Mouse (Mus musculus) left cerebral cortex, postnatal 25 days (tissue): ENCODE data around the gene 1700015G11Rik. TPM values are rescaled to one million over a fixed set of nuclear protein-coding genes. Genes with fewer than 3 reads are reported as not detected.

Experiments used
- DNase-seq, 2 experiments: peaks; one replicate each; pipeline ENCODE4 v3.0.0; 2022; ENCODE audit warnings: low spot score in 2 of 2, mixed read lengths in 1 of 2
- intact Hi-C: fragments of 180-260 bp; cut with DNase I; formaldehyde crosslinking; loops from one replicate; pipeline ENCODE4 v1.15.1; 2025
- total RNA-seq, 2 experiments: library from RNA; stranded (reverse); gene quantifications; 2 replicates each; pipeline ENCODE4 v1.2.3; 2021

The 1700015G11Rik gene
- not detected for total RNA-seq

DNA sequence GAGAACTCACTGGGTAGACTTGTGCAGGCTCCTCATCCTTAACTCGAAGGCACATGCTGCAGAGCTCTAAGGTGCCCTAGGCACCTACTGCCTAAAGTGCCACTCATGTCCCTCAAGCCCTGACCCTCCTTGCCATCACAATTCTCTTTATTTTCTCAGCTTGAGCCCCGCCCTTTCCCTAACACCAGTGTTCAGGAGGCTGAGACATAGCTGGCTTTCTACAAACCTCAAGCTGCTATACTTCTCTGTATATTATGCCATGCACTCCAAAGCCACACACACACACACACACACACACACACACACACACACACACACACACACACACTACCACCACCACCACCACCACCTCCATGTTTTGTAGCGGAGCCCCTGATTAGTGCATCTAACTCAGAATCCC lies at the start of gene 1700015G11Rik:
Gene 1700015G11Rik (minus strand): TSS at position 101 of the 400 bp plus-strand sequence.
- intact Hi-C loops: no loop called here
- DNase-seq: no peak

DNA sequence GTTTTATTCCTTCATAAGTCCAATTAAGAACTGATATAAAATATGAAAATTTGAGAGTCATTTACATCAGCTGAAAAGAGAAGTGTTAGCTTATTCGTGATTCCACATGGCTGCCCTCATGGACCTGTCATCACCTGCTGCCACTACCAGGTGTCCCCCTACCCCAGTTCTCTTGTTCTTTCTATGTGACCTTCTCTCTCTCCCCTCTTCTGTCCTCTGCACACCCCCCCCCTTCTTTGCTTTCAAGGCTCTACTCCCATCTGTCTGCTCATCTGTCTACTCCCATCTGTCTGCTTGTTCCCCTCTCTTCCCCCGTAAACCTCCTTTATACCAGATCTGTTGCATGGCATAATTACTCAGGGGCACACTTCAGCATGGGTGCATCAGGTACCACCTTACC lies 41.4 kb upstream of the 1700015G11Rik start:
- DNase-seq: no peak

DNA sequence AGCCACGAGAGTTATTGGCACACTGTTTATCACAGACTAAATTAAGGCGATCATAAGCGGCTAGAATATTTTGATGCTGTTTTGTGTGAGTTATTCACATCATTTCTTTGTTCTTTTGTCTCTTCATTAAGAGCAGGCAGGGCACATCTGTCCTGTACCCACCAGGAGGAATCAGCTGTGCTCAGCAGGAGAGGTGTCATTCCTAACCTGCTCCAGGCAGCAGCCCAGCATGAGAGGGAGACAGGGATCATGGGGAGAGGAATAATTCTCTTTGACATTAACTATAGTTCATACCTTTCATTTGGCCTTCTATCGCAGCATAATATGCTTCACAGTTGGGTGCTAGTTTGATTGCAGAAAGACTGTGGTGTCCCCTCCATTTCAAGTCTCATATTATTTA lies 40.7 kb upstream of the 1700015G11Rik start:
- no peak for DNase-seq
- intact Hi-C loops: no loop called here

More for the DNA sequence above, 41.4 kb upstream of the 1700015G11Rik start:
- intact Hi-C loops: no loop called here

DNA sequence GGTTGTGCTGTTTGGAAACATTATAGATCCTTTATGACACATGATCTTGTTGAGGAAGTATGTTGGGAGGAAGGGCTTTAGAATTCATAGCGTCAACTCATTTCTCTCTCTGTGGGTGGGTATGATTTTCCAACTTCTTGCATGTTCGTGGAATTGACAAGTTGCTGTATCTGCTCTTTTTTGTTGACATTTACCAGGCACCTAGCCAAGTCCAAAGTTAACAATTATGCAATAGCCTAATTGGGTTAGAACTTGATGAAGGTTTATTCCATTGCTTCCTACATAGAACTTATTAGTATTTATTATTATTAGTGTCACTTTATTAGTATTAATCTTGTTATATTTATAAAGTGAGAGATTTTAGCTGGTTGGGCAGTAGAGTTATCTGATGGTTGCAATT lies 40.3 kb upstream of the 1700015G11Rik start:
- no peak for DNase-seq
- intact Hi-C loops: no loop called here

DNA sequence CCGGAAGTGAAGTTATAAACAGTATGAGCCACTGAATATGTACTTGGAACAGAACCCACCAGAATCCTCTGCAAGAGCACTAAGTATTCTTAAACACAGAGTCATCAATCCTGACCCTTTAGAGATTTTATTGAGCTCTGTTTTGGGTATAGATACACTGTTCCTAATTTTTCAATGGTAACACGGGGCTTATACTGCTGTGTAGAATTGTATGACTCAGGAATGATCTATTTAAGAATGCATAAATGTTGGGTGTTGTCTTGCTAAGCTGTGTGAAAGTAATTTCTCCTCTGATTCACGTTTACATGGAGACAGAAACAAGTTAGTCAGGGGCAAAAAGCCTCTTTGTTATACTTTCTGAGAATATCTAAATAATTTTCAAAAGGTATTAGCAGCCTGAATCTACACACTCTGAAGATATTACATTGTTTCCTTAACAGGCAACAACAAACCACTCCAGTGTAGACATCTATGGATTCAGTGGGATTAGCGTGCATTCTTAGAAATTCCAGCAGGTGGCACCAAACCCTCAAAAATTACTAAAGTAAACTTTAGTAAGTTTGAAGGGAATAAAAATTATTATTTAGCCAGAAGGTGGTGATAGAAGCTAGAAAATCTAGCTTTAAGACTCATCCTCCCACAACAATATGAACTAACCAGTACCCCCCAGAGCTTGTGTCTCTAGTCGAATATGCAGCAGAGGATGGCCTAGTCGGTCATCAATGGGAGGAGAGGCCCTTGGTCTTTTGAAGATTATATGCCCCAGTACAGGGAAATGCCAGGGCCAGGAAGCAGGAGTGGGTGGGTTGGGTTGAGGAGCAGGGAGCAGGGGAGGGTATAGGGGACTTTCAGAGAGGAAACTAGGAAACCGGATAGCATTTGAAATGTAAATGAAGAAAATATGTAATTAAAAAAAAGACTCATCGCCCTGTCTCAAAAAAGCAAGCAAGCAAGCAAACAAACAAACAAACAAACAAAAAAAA lies 22.4 kb upstream of the 1700015G11Rik start:
- peak; percentile 42 to 62 for DNase-seq
- intact Hi-C loops: loop anchor here (5.0 kb wide), 1 partner anchor 354 kb away; no protein-coding TSS in a partner anchor

DNA sequence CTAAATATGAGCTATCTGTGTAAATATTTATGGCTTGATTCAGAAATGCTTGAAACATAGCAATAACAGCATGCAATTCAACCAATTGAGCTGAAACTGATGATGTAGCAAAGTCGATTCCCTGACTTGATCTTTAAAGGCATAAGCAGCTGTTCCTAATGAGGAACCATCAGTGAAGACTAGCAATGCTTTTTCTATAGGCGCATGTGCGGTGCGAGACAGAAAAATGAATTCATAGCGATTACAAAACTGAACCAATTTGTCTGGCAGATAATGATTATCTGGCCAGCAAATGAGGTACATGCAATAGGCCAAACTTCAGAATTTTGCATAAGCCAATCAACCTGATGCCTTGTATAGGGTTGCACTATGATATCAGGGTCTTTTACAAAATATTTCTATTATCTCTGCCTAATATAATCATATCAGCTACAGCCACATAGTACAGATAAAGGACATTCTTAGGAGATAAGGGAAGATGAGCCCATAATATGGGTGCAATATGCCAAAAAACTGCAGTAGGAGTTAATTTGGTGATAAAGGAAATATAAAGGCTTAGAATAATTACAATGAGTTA lies 8.6 kb upstream of the 1700015G11Rik start:
- intact Hi-C loops: no loop called here
- no peak for DNase-seq

DNA sequence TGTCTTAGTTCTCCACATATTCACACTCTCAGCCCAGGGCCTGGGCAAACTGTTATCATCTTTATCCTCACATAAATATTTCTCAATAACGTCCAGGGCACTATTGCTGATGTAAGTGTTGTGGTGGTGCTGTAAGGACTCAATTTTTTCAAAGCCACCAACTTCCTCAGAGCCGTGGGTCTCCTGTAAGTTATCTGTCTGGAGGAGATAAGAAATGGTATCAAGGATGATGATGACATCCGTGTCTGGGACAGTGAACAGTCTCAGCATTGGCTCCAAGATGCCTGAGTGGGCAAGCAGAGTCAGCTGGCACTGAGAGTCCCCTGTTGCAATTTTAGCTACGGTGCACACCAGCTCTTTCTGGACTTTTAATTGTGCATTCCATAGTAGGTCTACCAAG lies 6.5 kb upstream of the 1700015G11Rik start:
- no peak for DNase-seq
- intact Hi-C loops: no loop called here

DNA sequence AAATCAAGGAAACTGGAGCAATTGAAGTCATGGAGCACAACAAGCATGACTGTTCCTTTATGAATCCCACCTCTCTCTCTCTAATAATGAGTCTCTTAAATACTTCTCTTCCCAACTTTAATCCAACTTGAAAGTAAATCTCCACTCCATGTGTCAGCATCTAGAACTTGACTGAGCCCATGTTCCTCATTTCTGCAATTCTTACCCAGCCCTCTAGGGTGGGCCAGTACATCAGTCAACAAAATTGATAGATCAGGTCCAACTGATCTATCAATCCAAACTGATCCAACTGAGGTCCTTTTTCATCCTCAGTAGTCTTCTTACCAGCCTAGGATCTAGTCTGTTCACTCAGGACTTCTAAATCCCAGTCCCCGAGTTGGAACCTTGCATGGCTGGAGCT lies 348 bp downstream of the 1700015G11Rik start:
- no peak for DNase-seq
- intact Hi-C loops: no loop called here

DNA sequence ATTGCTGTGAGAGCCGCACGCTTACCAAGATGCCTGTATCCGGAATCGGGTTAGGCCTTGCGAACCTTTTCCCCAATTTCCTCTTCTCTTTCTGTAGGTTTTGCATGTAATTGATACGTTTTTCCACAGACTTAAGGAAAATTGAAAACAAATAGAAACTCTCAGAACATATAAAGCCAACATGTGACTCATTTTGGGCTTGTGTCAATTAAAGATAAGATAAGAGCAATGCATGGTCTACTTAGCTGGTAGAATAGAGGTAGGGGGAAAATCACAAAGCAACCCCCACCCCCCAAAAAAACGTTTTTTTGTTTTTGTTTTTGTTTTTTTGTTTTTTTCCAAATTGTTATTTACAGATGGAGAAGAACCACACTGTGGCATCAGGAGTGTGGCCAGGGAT lies 2.1 kb downstream of the 1700015G11Rik start:
- DNase-seq: no peak
- intact Hi-C loops: no loop called here

DNA sequence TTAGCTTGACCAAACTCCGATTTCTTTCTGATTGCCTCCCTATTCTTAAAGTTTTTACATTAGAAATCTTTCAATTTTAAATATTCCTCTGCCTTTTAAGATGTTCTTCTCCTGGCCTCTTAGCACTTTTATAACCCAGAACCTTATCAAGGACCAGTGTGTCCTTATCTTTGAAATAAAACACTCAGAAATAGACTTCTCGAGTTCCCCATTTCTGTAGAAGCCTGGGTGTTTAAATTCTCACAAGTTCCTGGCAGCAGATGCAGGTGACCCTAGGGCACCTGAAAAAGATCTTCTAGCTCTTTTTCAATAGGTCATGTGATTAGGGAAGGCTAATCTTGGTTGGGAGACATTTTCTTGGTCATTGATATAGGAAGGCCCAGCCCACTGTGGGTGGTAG lies 8.4 kb downstream of the 1700015G11Rik start:
- DNase-seq: no peak
- intact Hi-C loops: no loop called here

DNA sequence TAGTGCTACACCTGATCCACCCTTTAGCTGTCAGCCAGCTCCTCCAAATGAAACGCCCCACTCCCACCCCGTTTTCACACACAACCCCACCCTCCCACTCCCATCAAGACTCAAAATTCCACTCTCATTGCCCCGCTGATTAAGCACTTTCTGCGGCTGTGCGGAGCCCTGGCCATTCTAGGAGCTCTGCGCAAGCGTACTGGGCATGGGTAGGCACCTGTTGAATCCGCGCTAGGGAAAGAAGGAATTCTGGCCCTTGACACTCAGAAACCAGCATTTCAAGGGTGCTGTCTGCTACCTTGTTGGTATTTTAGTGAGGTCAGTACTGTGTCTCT lies 9.3 kb downstream of the 1700015G11Rik start:
- no peak for DNase-seq
- intact Hi-C loops: no loop called here

DNA sequence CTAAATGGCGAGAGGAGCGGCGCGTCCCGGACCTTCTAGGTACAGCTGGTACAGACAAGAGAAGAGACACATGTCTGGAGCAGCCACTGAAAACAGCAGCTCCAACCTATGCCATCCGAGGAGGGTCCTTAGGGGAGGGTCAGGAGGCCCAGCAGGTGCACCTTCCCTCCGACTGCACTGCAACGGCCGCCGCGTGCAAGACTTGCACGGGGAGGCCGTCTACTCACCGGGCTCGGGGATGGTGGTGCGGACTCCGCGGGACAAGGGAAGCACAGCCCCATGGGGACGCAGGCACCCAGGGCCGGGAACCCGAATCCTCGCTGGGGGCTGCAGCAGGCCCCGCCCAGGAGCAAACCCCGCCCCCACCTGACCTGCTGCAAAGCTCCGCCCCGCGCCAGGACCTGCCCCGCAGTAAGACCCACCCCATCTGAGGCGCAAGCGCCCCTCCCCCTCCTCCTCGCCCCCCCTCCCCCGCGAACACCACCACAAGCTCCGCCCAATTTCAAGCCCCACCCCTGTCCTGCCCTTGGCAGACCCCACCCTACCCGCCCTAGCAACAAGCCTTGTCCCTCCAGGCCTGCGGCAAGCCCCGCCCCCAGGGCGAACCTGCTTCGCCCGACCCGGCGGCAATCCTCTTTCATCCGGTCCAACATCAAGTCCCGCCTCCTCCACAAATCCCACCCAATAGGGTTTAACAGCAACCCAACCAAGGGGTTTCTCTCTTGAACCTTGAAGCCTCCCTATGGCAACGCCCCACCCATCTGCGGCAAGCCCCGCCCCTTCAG lies 9.8 kb downstream of the 1700015G11Rik start, which contains the start of gene Svip:
Gene Svip (minus strand): TSS at position 508 of the 785 bp plus-strand sequence.
- DNase-seq: peak; percentile 89 to 98
- intact Hi-C loops: no loop called here

DNA sequence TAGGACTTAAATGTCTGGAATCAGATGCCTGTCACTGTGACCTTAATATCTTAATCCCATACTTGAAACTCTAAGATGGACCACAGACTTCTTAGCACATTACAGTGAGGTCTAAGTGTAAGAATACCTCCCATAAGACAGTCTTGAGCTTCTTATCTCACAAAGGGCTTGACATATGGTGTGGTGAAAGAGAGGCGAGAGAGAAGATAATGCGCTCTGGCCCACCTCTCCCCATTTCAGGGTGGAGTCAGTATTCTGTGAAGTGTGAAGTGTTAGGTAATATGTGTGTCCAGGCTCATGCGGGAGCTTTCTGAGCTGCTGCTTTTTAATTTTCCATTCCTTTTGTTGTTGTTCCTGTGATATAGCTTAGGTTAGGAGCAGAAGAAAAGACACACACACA lies 24.5 kb downstream of the 1700015G11Rik start:
- intact Hi-C loops: no loop called here
- no peak for DNase-seq

DNA sequence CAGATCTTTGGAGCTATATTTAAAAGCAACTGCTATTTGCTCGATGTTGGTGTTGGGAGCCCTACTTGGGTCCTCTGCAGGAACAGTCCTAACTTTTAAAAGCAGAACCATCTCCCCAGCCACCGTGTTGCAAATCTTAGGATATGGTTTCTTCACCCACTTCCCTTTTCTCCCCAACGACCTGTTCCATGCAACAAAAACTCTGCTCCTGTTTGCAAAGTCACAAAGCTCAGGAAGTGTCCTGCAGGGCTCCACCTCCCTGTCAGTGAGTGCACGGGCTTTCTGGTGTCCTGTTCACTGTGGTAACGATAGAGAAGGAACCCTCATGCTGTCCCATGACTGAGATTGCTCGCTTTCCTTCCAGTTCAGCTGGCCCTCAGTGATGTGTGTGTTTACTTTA lies 28.6 kb downstream of the 1700015G11Rik start:
- no peak for DNase-seq
- intact Hi-C loops: no loop called here

DNA sequence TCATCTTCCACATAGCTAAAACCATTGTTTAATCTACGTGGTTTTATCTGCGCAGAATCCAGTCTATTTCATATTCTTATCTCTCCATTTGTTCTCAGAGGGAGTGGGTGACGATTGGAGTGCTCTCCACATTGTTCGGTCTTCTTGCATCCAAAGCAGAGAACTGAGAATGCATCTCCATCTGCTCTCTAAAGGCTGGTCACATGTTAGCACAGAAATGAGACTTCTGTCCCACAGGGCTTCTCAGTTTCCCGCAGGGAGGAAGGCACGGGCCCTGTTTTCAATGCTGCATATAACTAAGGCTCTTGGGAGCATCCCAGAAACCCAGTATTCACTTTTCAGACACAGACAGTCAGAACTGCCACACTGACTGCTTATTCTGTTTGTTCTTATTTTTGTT lies 29.8 kb downstream of the 1700015G11Rik start:
- DNase-seq: peak in 1 of 2 experiments; percentile 57
- intact Hi-C loops: no loop called here

DNA sequence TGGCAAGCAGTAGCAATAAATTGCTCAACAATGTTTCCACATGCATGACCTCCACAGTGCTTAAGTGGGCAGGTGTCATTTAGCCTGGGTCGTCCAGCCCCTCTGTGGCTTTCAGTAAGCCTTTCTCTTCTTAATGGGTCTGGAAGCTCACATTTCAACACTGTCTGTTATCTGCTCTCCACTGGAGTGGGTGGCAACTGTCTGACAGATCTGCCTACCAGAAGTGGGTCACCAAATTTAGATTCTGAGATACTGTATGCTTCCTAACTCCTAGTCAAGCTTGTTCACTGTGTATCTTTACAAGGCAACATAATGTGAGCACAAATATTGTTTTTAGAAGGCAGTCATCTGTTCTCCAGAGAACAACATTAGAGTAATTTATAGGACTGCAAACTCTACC lies 33.2 kb downstream of the 1700015G11Rik start:
- peak; percentile 30 to 80 for DNase-seq
- intact Hi-C loops: no loop called here

DNA sequence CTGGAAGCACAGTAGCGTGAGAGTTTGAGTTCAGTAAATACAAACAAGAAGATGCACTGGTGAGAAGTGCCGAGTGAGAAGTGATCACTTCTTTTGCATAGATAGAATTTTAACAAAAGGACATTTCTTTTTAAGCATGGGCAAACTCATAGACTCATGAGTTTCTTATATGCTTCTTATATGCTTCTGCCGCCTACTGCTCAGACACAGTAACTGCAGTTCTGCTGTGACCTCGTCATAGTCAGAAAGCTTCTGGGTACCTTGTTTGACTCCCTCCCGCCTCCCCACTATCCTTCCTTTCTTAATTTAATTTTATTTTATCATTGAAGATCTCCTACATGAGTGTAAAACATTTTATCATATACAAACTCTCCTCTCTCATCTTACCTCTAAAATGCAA lies 36.3 kb downstream of the 1700015G11Rik start:
- intact Hi-C loops: loop anchor here (10.0 kb wide), 1 partner anchor 124 kb away; no protein-coding TSS in a partner anchor
- DNase-seq: peak in 1 of 2 experiments; percentile 33

DNA sequence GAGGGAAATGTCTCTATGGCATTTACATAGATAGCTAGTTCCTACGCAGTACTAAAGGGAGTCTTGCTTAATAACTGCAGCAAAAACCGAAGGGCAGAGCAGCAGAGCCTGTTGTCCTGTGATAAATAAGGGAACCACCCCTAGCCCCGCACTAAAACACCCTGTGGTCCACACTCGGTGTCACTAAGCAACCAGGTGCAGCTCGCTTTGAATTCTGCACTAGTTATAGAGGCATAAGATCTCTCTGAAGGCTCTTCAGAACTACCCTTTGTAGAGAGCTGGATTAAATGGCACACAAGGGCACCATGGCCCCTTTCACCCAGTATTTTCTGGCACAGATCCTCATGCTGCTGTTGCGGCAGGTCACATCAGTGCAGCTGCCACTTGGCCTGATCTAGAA lies 40.3 kb downstream of the 1700015G11Rik start:
- intact Hi-C loops: loop anchor here (10.0 kb wide), 1 partner anchor 120 kb away; no protein-coding TSS in a partner anchor
- no peak for DNase-seq

DNA sequence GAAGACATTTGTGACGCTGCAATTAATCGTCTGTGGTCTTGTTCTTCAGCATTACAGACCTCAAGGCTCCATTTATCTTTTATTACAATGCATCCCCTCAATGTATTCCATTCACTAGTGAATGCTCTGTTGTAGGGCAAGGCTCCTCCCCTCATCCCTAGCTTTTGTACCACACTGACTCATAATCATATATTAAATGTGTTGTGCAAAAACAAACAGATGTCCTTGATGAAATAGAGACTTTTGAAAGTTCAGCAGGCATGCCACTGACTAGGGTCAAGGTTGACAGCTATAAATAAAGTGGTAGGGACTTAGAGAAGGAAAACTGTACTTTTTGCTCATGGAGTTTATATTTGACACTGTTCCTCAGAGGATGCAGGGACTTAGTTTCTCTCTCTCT lies 42.0 kb downstream of the 1700015G11Rik start:
- intact Hi-C loops: loop anchor here (2.0 to 10.0 kb wide), 4 partner anchors 119 to 475 kb away; no protein-coding TSS in a partner anchor

DNA sequence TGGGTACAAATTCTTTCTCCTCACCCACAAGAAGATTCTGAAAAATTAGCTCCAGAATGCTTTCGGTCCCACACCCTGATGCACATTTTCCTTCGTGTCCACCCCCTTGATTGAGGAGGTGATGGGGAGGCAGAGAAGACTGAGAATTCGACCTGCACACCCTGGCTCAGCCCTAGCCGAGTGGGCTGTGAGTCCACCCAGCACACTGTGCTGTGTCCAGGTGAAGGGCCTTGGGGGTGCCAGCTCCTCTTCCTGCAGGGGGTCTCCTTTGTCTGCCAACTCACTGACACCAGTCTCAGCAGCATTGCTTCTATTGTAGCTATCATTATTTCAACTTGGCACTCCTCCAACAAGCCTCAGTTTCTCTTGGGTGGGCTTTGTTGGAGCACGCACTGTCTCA lies 42.4 kb downstream of the 1700015G11Rik start:
- DNase-seq: no peak
- intact Hi-C loops: loop anchor here (2.0 to 10.0 kb wide), 4 partner anchors 118 to 474 kb away; no protein-coding TSS in a partner anchor

More for the DNA sequence above, 42.0 kb downstream of the 1700015G11Rik start:
- DNase-seq: no peak
